ENCODE assay signal across 9 mouse cellular contexts in the genomic region with DNA sequence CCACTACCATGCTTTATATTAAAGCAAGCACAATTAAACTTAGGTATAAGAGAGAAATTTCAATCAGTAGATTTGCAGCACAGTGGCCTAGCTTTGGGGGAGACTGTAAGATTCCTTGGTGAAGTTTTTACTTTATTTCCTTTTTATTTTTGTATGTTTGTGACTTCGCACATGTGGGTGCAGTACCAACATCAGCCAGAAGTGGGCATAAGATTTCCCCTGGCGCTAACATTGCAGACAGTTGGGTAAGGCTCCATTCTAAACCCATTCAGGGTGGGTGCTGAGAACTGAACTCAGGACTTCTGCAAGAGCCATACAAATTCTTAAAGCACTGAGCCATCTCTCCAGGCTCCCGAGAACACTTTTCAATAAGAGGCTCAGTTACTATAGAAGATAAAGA.
DNase-seq lines count a peak whose midpoint lies in the region; ATAC-seq lines count a peak whose summit lies in the region.
"Had no signal": no experiment of that assay in that cellular context is flagged by ENCODE, and none has a peak within 500 bp of the region (broad histone marks: within the 10 kb centered on the region; RNA-seq: fewer than 3 reads in every experiment).

No protein-coding gene starts in this region.

- H3K9me3 ChIP-seq in kidney, embryonic 16.5 days (ENCODE audit: low read length): no peaks in the 10 kb centered on the region
- H3K9me3 ChIP-seq in intestine, embryonic 16.5 days (ENCODE audit: control insufficient read depth, low read length): no peaks in the 10 kb centered on the region
- H3K9me3 ChIP-seq: lung, embryonic 15.5 days had no signal

- H3K4me2 ChIP-seq in kidney, embryonic 16.5 days (replicated peaks; ENCODE audit: low read depth, low read length): no peak overlapping the region
- H3K4me2 ChIP-seq in intestine, embryonic 16.5 days (ENCODE audit: low read depth, low read length): peak overlapping the region; percentile 57; the same call in 1 of the 2 replicates

- H3K9ac ChIP-seq in kidney, embryonic 16.5 days (replicated peaks; ENCODE audit: low read length): no peak overlapping the region
- no peak overlapping the region for H3K9ac ChIP-seq in intestine, embryonic 16.5 days (ENCODE audit: low read depth, low read length)
- H3K9ac ChIP-seq: lung, embryonic 15.5 days had no signal

- peaks cover 12% of the 10 kb centered on the region for H3K4me1 ChIP-seq in kidney, embryonic 16.5 days (ENCODE audit: insufficient read depth, low read length)
- peaks cover 8% of the 10 kb centered on the region for H3K4me1 ChIP-seq in intestine, embryonic 16.5 days (ENCODE audit: control insufficient read depth, insufficient read depth, low read length)
- H3K4me1 ChIP-seq: lung, embryonic 15.5 days had no signal

- H3K4me3 ChIP-seq in kidney, embryonic 16.5 days (ENCODE audit: low read length): no peak overlapping the region
- peak overlapping the region; percentile 54 for H3K4me3 ChIP-seq in intestine, embryonic 16.5 days (ENCODE audit: low read length)
- H3K4me3 ChIP-seq: erythroblast, embryonic 14.5 days; lung, embryonic 15.5 days had no signal

- H3K36me3 ChIP-seq in kidney, embryonic 16.5 days (ENCODE audit: insufficient read depth, low read length): no peaks in the 10 kb centered on the region
- no peaks in the 10 kb centered on the region; the same call in 1 of the 2 replicates for H3K36me3 ChIP-seq in intestine, embryonic 16.5 days (ENCODE audit: control insufficient read depth, insufficient read depth, low read length)
- H3K36me3 ChIP-seq: lung, embryonic 15.5 days had no signal

- ATAC-seq in kidney, embryonic 16.5 days (ENCODE audit: low FRiP score, low TSS enrichment): no peak
- ATAC-seq in CD4-positive, CD25-positive, alpha-beta regulatory T cell, adult 4 months: peak; percentile 41
- ATAC-seq in intestine, embryonic 16.5 days: no peak

- 0 out of 2 replicates have a peak overlapping the region, but pooled peaks have one; percentile 59 for H3K27ac ChIP-seq in kidney, embryonic 16.5 days (ENCODE audit: low read length)
- H3K27ac ChIP-seq in intestine, embryonic 16.5 days (ENCODE audit: low read length): no peak overlapping the region
- H3K27ac ChIP-seq: lung, embryonic 15.5 days had no signal

- DNase-seq in kidney, adult 9 months: no peak
- DNase-seq in 416B (ENCODE audit: low read depth): peak; percentile 26
- DNase-seq in spleen, adult 12 weeks (ENCODE audit: low spot score): no peak
- no peak for DNase-seq in frontal cortex, postnatal 36 days (ENCODE audit: low spot score in 2 of 2)

- peaks cover 4% of the 10 kb centered on the region; the same call in 1 of the 2 replicates for H3K27me3 ChIP-seq in kidney, embryonic 16.5 days (ENCODE audit: insufficient read depth, low read length)
- no peaks in the 10 kb centered on the region for H3K27me3 ChIP-seq in intestine, embryonic 16.5 days (replicated peaks; ENCODE audit: control insufficient read depth, insufficient read depth, low read length)

- 87% methylated on average over 3 of the region's 3 CpGs for WGBS in kidney, embryonic 16.5 days
- WGBS in intestine, embryonic 16.5 days: 92% methylated on average over 3 of the region's 3 CpGs
